Mouse (Mus musculus): Measurements from ENCODE around the gene Bmp8b. TPM values are rescaled to one million over a fixed set of nuclear protein-coding genes. Genes with fewer than 3 reads are reported as not detected.
"Not testable (repeated sequence)": the region's sequence is repeated elsewhere in the genome, so short reads cannot be mapped to it uniquely, and the experiment has no call there.

Bmp8b gene
- total and polyA plus RNA-seq, 2 experiments = 0.16 TPM; not detected in 1

GRCm38 (mm10) chr4:123155004-123155403 lies 50.0 kb downstream of the Bmp8b start:
- Histone ChIP-seq H3K27ac (replicated peaks; ENCODE audit: insufficient read depth, low read depth, low read length) (no peak overlapping the region), H3K27me3 (ENCODE audit: control insufficient read depth, insufficient read depth, low read length) (no peaks in the 10 kb centered on the region), H3K4me1 (ENCODE audit: control insufficient read depth, insufficient read depth, low read length) (no peaks in the 10 kb centered on the region), H3K36me3 (ENCODE audit: control insufficient read depth, insufficient read depth, low read length) (no peaks in the 10 kb centered on the region), H3K9ac (ENCODE audit: low read depth, low read length) (no peak overlapping the region), H3K79me2 (ENCODE audit: control insufficient read depth, insufficient read depth, low read length) (no peaks in the 10 kb centered on the region), H3K4me3 (ENCODE audit: insufficient read depth, low read depth, low read length) (no peak overlapping the region)
- peak; percentile 30 for DNase-seq (ENCODE audit: extremely low read depth, low read depth, low spot score)
- no peak for TF ChIP-seq POLR2A (IDR thresholded peaks at IDR 0.05; ENCODE audit: extremely low read depth, insufficient read depth, low read length)
- peak; percentile 31; the same call in 1 of the 2 replicates for TF ChIP-seq CTCF (IDR thresholded peaks at IDR 0.05; ENCODE audit: low read depth, low read length)
- 14% methylated on average over 4 of the region's 4 CpGs for WGBS

GRCm38 (mm10) chr4:123155427-123155826 lies 50.5 kb downstream of the Bmp8b start:
- Histone ChIP-seq H3K27me3 (ENCODE audit: control insufficient read depth, insufficient read depth, low read length) (no peaks in the 10 kb centered on the region), H3K79me2 (ENCODE audit: control insufficient read depth, insufficient read depth, low read length) (no peaks in the 10 kb centered on the region), H3K4me1 (ENCODE audit: control insufficient read depth, insufficient read depth, low read length) (no peaks in the 10 kb centered on the region), H3K4me3 (ENCODE audit: insufficient read depth, low read depth, low read length) (no peak overlapping the region), H3K27ac (replicated peaks; ENCODE audit: insufficient read depth, low read depth, low read length) (no peak overlapping the region), H3K9ac (ENCODE audit: low read depth, low read length) (no peak overlapping the region), H3K36me3 (ENCODE audit: control insufficient read depth, insufficient read depth, low read length) (no peaks in the 10 kb centered on the region)
- no peak for DNase-seq (ENCODE audit: extremely low read depth, low read depth, low spot score)
- 58% methylated on average over 2 of the region's 2 CpGs for WGBS
- TF ChIP-seq CTCF (IDR thresholded peaks at IDR 0.05; ENCODE audit: low read depth, low read length) (no peak), POLR2A (IDR thresholded peaks at IDR 0.05; ENCODE audit: extremely low read depth, insufficient read depth, low read length) (no peak)

GRCm38 (mm10) chr4:123155840-123156239 lies 50.9 kb downstream of the Bmp8b start:
- no peak overlapping the region for H3K27ac ChIP-seq (replicated peaks; ENCODE audit: insufficient read depth, low read depth, low read length)
- no peak overlapping the region for H3K4me3 ChIP-seq (ENCODE audit: insufficient read depth, low read depth, low read length)
- DNase-seq (ENCODE audit: extremely low read depth, low read depth, low spot score) = no peak
- H3K27me3 ChIP-seq (ENCODE audit: control insufficient read depth, insufficient read depth, low read length) = no peaks in the 10 kb centered on the region
- H3K9ac ChIP-seq (ENCODE audit: low read depth, low read length) = no peak overlapping the region
- no peaks in the 10 kb centered on the region for H3K36me3 ChIP-seq (ENCODE audit: control insufficient read depth, insufficient read depth, low read length)
- TF ChIP-seq POLR2A (IDR thresholded peaks at IDR 0.05; ENCODE audit: extremely low read depth, insufficient read depth, low read length) = no peak
- TF ChIP-seq CTCF (IDR thresholded peaks at IDR 0.05; ENCODE audit: low read depth, low read length) = no peak
- no peaks in the 10 kb centered on the region for H3K4me1 ChIP-seq (ENCODE audit: control insufficient read depth, insufficient read depth, low read length)
- no peaks in the 10 kb centered on the region for H3K79me2 ChIP-seq (ENCODE audit: control insufficient read depth, insufficient read depth, low read length)

GRCm38 (mm10) chr4:123160571-123160970 lies 55.6 kb downstream of the Bmp8b start:
- H3K79me2 ChIP-seq (ENCODE audit: control insufficient read depth, insufficient read depth, low read length) = no peaks in the 10 kb centered on the region
- no peaks in the 10 kb centered on the region for H3K4me1 ChIP-seq (ENCODE audit: control insufficient read depth, insufficient read depth, low read length)
- no peak overlapping the region for H3K27ac ChIP-seq (replicated peaks; ENCODE audit: insufficient read depth, low read depth, low read length)
- H3K27me3 ChIP-seq (ENCODE audit: control insufficient read depth, insufficient read depth, low read length) = no peaks in the 10 kb centered on the region; the same call in 1 of the 2 replicates
- no peak for DNase-seq (ENCODE audit: extremely low read depth, low read depth, low spot score)
- TF ChIP-seq POLR2A (IDR thresholded peaks at IDR 0.05; ENCODE audit: extremely low read depth, insufficient read depth, low read length) (no peak), CTCF (IDR thresholded peaks at IDR 0.05; ENCODE audit: low read depth, low read length) (no peak)
- H3K36me3 ChIP-seq (ENCODE audit: control insufficient read depth, insufficient read depth, low read length) = no peaks in the 10 kb centered on the region
- no peak overlapping the region for H3K4me3 ChIP-seq (ENCODE audit: insufficient read depth, low read depth, low read length)
- no peak overlapping the region for H3K9ac ChIP-seq (ENCODE audit: low read depth, low read length)
- whole genome bisulfite sequencing = 70% methylated on average over 6 of the region's 6 CpGs

- not testable (repeated sequence) for DNase-seq (ENCODE audit: extremely low read depth, low read depth, low spot score); H3K27me3 ChIP-seq (ENCODE audit: control insufficient read depth, insufficient read depth, low read length); H3K79me2 ChIP-seq (ENCODE audit: control insufficient read depth, insufficient read depth, low read length); H3K4me3 ChIP-seq (ENCODE audit: insufficient read depth, low read depth, low read length); H3K4me1 ChIP-seq (ENCODE audit: control insufficient read depth, insufficient read depth, low read length); H3K27ac ChIP-seq (replicated peaks; ENCODE audit: insufficient read depth, low read depth, low read length); H3K9ac ChIP-seq (ENCODE audit: low read depth, low read length); H3K36me3 ChIP-seq (ENCODE audit: control insufficient read depth, insufficient read depth, low read length)
- WGBS = 91% methylated on average over 3 of the region's 3 CpGs
Observed at GRCm38 (mm10) chr4:123161251-123161650, 56.3 kb downstream of the Bmp8b start.

- TF ChIP-seq CTCF (IDR thresholded peaks at IDR 0.05; ENCODE audit: low read depth, low read length) (no peak), POLR2A (IDR thresholded peaks at IDR 0.05; ENCODE audit: extremely low read depth, insufficient read depth, low read length) (no peak)
- H3K27ac ChIP-seq (replicated peaks; ENCODE audit: insufficient read depth, low read depth, low read length) = no peak overlapping the region
- whole genome bisulfite sequencing = 18% methylated on average over 15 of the region's 15 CpGs
- no peaks in the 10 kb centered on the region; the same call in 1 of the 2 replicates for H3K27me3 ChIP-seq (ENCODE audit: control insufficient read depth, insufficient read depth, low read length)
- no peak for DNase-seq (ENCODE audit: extremely low read depth, low read depth, low spot score)
- no peaks in the 10 kb centered on the region for H3K4me1 ChIP-seq (ENCODE audit: control insufficient read depth, insufficient read depth, low read length)
- no peaks in the 10 kb centered on the region for H3K79me2 ChIP-seq (ENCODE audit: control insufficient read depth, insufficient read depth, low read length)
- no peak overlapping the region for H3K9ac ChIP-seq (ENCODE audit: low read depth, low read length)
- no peaks in the 10 kb centered on the region for H3K36me3 ChIP-seq (ENCODE audit: control insufficient read depth, insufficient read depth, low read length)
- no peak overlapping the region for H3K4me3 ChIP-seq (ENCODE audit: insufficient read depth, low read depth, low read length)
Observed at GRCm38 (mm10) chr4:123162305-123162917, 57.4 kb downstream of the Bmp8b start.
